Mouse (Mus musculus) limb, embryonic 11.5 days (tissue): ENCODE measurements around the gene Atf1. TPM values are rescaled to one million over a fixed set of nuclear protein-coding genes. Genes with fewer than 3 reads are reported as not detected.

Source experiments
- ATAC-seq: fragments of 200-750 bp; cut with Nextera tagmentation; 2 replicates; pipeline ENCODE4 v1.8.0; 2017; ENCODE audit warnings: low read depth; ENCODE audit not compliant: insufficient number of reproducible peaks, low FRiP score, low TSS enrichment
- DNase-seq: peaks from one replicate; pipeline ENCODE4 v3.0.0-alpha.2; 2015; ENCODE audit warnings: low spot score
- H3K27ac ChIP-seq: fragments of 300-500 bp; sonication (generic); replicated peaks from 2 replicates; pipeline ENCODE4 v1.5.1; 2014; ENCODE audit warnings: low read depth, mild to moderate bottlenecking, low read length
- H3K27me3 ChIP-seq: fragments of 300-500 bp; sonication (generic); 2 replicates; pipeline ENCODE4 v1.6.1; 2014; ENCODE audit warnings: mild to moderate bottlenecking, low read length, mixed read lengths; ENCODE audit not compliant: control insufficient read depth, insufficient read depth
- H3K36me3 ChIP-seq: fragments of 300-500 bp; sonication (generic); 2 replicates; pipeline ENCODE4 v1.6.1; 2014; ENCODE audit warnings: mild to moderate bottlenecking, low read length, moderate library complexity, mixed read lengths; ENCODE audit not compliant: control insufficient read depth, insufficient read depth
- H3K4me1 ChIP-seq: fragments of 300-500 bp; sonication (generic); 2 replicates; pipeline ENCODE4 v1.6.1; 2014; ENCODE audit warnings: low read length, mixed read lengths; ENCODE audit not compliant: control insufficient read depth, insufficient read depth
- H3K4me2 ChIP-seq: fragments of 300-500 bp; sonication (generic); 2 replicates; pipeline ENCODE4 v1.6.1; 2014; ENCODE audit warnings: low read depth, mild to moderate bottlenecking, moderate library complexity; ENCODE audit not compliant: severe bottlenecking
- H3K4me3 ChIP-seq: fragments of 300-500 bp; sonication (generic); 2 replicates; pipeline ENCODE4 v1.5.1; 2014; ENCODE audit warnings: low read depth, low read length
- H3K9ac ChIP-seq: fragments of 300-500 bp; sonication (generic); 2 replicates; pipeline ENCODE4 v1.6.1; 2014; ENCODE audit warnings: mild to moderate bottlenecking, low read length
- H3K9me3 ChIP-seq: fragments of 300-500 bp; sonication (generic); 2 replicates; pipeline ENCODE4 v1.6.1; 2016; ENCODE audit warnings: low read length; ENCODE audit not compliant: control insufficient read depth
- WGBS: fragments of 180-500 bp; shearing (Covaris S2); extraction: QIAGEN DNeasy Blood & Tissue Kit; methylation state at CpG from one replicate; pipeline ENCODE4 v1.1.7; 2014; 5-methylcytosine and 5-hydroxymethylcytosine counted together
- polyA plus RNA-seq: library from polyadenylated mRNA; unstranded; fragments of >200 nt; fragmentation: Nextera tagmentation; extraction: Ambion mirVana; gene quantifications from 2 replicates; pipeline ENCODE4 v1.2.1, GENCODE M21; 2014

Atf1 gene
- polyA plus RNA-seq, 1 experiment from 2014 or later, result 44.5 TPM

DNA sequence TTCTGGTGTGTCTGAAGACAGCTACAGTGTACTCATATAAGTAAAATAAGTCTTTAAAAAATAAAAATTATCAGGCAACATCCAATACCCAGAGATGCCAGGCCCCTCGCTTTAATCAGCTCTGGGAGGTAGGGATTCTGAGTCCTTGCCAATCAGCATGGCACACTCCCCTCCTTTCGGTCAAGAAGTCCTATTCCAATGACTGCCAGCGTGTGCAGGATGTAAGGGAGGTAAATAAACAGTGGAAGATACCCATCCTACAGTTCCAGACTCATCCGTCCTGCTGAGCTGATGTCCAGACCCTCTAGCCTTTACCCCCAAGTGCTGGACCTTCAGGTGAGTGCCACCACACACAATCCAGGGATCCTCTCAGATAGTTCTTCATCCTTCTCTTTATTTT lies 2.2 kb upstream of the Atf1 start:
- Histone ChIP-seq H3K9me3 (no peaks in the 10 kb centered on the region; the same call in 1 of the 2 replicates), H3K4me2 (no peak overlapping the region), H3K9ac (no peak overlapping the region), H3K27me3 (no peaks in the 10 kb centered on the region), H3K4me1 (peaks cover 8% of the 10 kb centered on the region; the same call in 1 of the 2 replicates), H3K27ac (no peak overlapping the region), H3K4me3 (no peak overlapping the region), H3K36me3 (no peaks in the 10 kb centered on the region; the same call in 1 of the 2 replicates)
- ATAC-seq (no peak), DNase-seq (no peak)
- WGBS, result 90% methylated on average over 4 of the region's 4 CpGs

DNA sequence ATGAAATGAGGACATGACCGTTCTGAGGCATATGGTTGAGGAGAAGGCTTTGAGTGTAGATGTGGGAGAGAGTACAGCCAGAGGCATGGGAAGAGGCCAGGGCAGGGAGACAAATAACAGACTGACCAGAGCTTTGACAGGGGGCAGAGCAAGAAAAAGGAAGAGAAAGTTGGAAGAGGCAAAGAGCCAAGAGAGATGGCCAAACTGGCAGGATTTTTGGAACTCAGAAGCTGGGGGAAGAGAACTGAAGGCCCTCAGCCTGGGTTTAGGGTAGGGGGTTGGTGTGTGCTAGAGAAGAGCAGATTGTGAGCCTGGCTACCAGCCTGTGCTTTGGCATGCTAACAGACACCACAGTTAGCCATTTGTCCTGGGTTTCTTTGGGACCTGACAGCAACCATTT lies 1.7 kb upstream of the Atf1 start:
- H3K4me2 ChIP-seq, result no peak overlapping the region
- no peak for DNase-seq
- 84% methylated on average over 1 of the region's 1 CpGs for WGBS
- no peak for ATAC-seq
- no peaks in the 10 kb centered on the region for H3K27me3 ChIP-seq
- H3K36me3 ChIP-seq, result no peaks in the 10 kb centered on the region; the same call in 1 of the 2 replicates
- no peaks in the 10 kb centered on the region; the same call in 1 of the 2 replicates for H3K9me3 ChIP-seq
- H3K4me1 ChIP-seq, result peaks cover 8% of the 10 kb centered on the region; the same call in 1 of the 2 replicates
- H3K27ac ChIP-seq, result no peak overlapping the region
- H3K9ac ChIP-seq, result no peak overlapping the region
- H3K4me3 ChIP-seq, result no peak overlapping the region

DNA sequence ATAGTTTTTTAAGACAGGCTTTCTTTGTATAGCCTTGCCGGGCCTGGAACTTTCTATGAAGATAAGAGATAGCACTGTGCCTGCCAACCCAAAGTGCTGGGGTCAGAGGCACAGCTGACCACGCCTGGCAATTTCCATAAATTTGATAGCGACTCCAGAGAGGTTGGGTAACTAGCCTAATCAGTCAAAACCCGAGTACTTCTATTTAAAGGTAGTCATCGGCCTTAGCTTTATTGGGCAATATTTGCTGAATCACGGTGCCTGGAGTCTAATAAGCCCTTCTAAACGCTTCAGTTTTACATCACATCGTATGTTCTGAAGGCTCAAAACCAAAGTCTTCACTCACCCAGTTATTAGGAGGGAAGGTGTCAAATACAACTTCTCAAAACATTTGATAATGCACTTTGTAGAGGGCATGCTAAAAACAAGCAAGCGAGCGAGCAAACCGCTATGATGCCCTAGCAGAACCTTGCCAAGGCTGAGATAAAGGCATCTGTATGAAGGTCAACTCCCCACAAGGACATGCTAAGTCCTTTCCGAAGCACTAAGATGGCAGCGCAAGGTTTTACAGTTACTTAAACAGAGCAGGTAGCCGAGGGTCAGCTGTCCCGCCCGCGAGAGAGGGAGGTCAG lies 472 bp upstream of the Atf1 start:
- H3K9ac ChIP-seq, result peak overlapping the region; percentile 99
- peak; percentile 33 for DNase-seq
- 6% methylated on average over 17 of the region's 17 CpGs for WGBS
- H3K4me3 ChIP-seq, result peak overlapping the region; percentile 81
- peak overlapping the region; percentile 69 for H3K4me2 ChIP-seq
- H3K27me3 ChIP-seq, result no peaks in the 10 kb centered on the region
- no peaks in the 10 kb centered on the region; the same call in 1 of the 2 replicates for H3K9me3 ChIP-seq
- peak; percentile 49; the same call in 1 of the 2 replicates for ATAC-seq
- peak overlapping the region; percentile 100 for H3K27ac ChIP-seq
- peaks cover 8% of the 10 kb centered on the region; the same call in 1 of the 2 replicates for H3K4me1 ChIP-seq
- H3K36me3 ChIP-seq, result no peaks in the 10 kb centered on the region; the same call in 1 of the 2 replicates

DNA sequence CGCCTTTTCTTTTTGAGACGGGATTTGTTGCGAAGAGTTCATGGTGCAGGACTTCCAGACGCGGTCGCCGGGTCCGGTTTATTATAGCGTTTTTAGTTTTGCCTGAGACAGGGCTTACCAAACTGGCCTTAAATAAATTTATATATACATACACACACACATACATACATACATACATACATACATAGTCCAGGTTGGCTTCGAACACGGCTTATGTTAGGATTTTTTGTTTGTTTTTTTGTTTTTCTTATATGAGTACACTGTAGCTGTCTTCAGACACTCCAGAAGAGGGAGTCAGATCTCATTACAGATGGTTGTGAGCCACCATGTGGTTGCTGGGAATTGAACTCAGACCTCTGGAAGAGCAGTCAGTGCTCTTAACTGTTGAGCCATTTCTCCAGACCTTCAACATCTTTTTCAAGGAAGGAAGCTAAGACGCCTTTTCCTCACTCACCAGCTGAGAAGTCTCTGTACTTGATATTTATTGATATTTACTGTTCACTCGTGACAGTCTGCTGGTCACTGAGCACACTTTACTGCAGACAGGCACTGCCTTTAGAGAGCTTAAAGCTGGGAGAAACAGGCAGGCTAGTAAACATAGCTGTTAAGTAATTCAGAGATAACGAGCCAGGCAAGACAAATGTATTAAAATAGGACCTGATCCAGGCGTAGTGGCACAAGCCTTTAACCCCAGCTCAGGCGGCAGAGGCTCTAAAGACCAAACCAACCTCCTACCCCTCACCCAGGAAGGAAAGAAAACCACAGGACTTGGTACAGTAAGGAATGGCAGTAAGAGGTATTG lies 1.1 kb downstream of the Atf1 start:
- H3K4me3 ChIP-seq, result peak overlapping the region; percentile 81
- peak; percentile 45; the same call in 1 of the 2 replicates for ATAC-seq
- H3K27me3 ChIP-seq, result no peaks in the 10 kb centered on the region
- peak overlapping the region; percentile 99 for H3K9ac ChIP-seq
- peak overlapping the region; percentile 69 for H3K4me2 ChIP-seq
- H3K27ac ChIP-seq, result peak overlapping the region; percentile 100
- DNase-seq, result no peak
- WGBS, result 12% methylated on average over 16 of the region's 16 CpGs
- peaks cover 5% of the 10 kb centered on the region for H3K36me3 ChIP-seq
- H3K4me1 ChIP-seq, result peaks cover 8% of the 10 kb centered on the region; the same call in 1 of the 2 replicates
- no peaks in the 10 kb centered on the region for H3K9me3 ChIP-seq

DNA sequence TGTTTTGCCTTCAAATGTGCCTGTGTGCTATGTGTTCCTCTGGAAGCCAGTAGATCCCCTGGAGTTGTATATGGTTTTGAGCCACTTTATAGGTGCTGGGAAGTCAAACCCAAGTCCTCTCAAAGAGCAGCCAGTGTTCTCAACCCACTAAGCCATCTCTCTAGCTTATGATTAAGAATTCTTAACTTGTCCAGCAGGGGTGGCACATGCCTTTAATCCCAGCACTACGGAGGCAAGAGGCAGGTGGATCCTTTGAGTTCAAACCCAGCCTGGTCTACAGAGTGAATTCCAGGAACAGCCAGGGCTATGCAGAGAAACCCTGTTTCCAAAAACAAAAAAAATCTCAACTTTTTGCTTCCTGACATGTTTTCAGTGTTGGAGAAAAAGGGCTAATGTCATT lies 3.0 kb downstream of the Atf1 start:
- Histone ChIP-seq H3K27me3 (no peaks in the 10 kb centered on the region), H3K27ac (no peak overlapping the region), H3K4me1 (peaks cover 8% of the 10 kb centered on the region; the same call in 1 of the 2 replicates), H3K4me2 (no peak overlapping the region), H3K9ac (no peak overlapping the region), H3K4me3 (no peak overlapping the region), H3K36me3 (peaks cover 13% of the 10 kb centered on the region), H3K9me3 (no peaks in the 10 kb centered on the region)
- WGBS, result 75% methylated on average over 1 of the region's 1 CpGs
- DNase-seq (no peak), ATAC-seq (no peak)

DNA sequence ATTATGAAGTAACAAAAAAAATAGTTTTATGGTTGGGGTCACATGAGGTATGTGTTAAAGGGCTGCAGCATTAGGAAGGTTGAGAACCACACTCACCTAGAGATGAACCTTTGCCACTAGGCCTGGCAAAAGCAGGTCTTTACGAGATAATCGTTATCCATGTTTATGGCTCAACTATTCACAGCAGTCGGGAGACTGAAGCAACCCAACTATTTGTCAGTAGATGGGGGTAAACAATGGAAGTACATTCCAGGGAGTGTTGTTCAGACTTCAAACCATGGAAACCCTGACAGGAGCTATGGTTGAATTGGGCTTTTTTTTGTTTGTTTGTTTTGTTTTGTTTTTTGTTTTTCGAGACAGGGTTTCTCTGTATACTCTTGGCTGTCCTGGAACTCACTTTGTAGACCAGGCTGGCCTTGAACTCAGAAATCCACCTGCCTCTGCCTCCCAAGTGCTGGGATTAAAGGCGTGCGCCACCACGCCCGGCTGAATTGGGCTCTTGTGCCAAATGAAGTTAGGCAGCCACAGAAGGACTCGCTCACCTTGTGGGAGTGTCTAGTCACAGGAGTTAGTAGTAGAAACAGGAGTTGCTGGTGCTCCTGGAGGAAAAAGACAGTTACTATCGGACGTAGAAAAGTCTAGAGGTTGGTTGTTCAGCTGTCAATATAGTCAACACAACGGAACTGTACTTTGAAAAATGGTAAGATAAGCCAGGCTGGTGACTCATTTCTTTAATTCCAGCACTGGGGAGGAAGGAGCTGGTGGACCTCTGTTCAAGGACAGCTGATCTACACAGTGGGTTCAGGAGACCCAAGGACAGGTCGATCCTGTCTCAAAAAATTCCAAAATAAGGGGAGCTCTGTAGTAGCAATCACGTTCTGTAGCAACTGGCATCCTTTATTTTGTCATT lies 4.3 kb downstream of the Atf1 start:
- ATAC-seq (no peak), DNase-seq (no peak)
- Histone ChIP-seq H3K4me2 (no peak overlapping the region), H3K27ac (no peak overlapping the region), H3K36me3 (peaks cover 19% of the 10 kb centered on the region), H3K27me3 (no peaks in the 10 kb centered on the region), H3K4me3 (no peak overlapping the region), H3K9ac (no peak overlapping the region), H3K4me1 (peaks cover 5% of the 10 kb centered on the region; the same call in 1 of the 2 replicates), H3K9me3 (no peaks in the 10 kb centered on the region)
- 90% methylated on average over 14 of the region's 14 CpGs for WGBS

DNA sequence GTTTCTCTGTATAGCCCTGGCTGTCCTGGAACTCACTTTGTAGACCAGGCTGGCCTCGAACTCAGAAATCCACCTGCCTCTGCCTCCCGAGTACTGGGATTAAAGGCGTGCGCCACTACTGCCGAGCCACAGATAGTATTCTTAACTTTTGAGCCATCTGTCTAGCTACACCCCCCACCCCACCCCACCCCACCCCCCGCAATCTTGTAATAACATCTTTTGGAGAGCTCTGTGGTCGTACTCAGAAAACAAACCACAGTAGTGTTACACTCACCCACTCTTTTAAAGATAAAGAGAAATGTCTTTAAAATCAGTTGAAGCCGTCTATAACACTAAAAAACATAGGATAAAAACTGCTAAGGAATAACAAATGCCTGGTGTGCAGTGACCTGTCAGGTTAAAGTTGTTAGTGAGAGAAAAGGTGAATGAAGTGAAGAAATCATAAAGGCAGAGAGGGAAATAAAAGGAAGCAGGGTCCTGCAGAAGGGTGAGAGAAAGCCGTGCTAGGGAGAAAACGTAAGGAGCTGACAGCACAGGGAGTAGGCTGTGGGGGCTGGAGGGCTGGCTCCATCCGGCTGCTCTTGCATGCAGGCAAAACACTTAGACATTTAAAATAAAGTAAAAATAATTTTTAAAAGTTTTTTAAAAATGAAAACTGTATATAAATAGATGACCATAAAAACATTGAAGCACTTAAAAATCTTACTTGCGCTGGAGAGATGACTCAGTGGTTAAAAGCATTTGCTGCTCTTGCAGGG lies 7.8 kb downstream of the Atf1 start:
- Histone ChIP-seq H3K4me3 (no peak overlapping the region), H3K36me3 (peaks cover 23% of the 10 kb centered on the region), H3K9me3 (no peaks in the 10 kb centered on the region), H3K9ac (no peak overlapping the region), H3K4me2 (no peak overlapping the region), H3K27me3 (no peaks in the 10 kb centered on the region), H3K27ac (no peak overlapping the region), H3K4me1 (no peaks in the 10 kb centered on the region)
- DNase-seq (no peak), ATAC-seq (no peak)
- WGBS, result 92% methylated on average over 12 of the region's 12 CpGs
